Mouse (Mus musculus) Muller cell, postnatal 12 days (primary cell): ENCODE measurements around the gene Slc25a26.

Source experiments
- DNase-seq: peaks from one replicate; pipeline ENCODE4 v3.0.0-alpha.2; 2015; ENCODE audit errors: inconsistent ontology term

The Slc25a26 gene

DNA sequence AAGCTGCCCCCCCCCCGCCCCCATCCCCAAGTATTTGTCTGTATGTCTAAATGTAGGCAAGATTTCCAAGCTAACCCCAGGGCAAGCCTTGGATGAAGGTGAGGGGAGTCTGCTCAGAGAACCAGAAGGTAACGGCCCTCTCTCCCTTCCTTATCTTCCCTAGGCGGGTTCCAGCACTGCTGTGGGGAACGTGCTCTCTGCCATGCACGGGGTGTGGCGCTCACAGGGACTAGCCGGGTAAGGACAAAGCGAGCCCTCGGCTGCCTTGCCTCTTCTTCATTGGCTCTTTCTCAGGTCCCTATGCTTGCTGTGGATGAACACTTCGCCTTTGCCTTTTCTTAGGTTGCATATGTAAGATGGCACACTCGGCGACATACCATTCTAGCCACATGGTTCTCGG is 98.9 kb downstream of the Slc25a26 start:
- no peak for DNase-seq

- no peak for DNase-seq
Measured at GRCm38 (mm10) chr6:94601101-94601500, 101.0 kb downstream of the Slc25a26 start.

GRCm38 (mm10) chr6:94601811-94602210 is 101.7 kb downstream of the Slc25a26 start:
- DNase-seq, result no peak

- peak; percentile 95 for DNase-seq
Measured at GRCm38 (mm10) chr6:94604072-94604471, 103.9 kb downstream of the Slc25a26 start.

- no peak for DNase-seq
Measured at GRCm38 (mm10) chr6:94604546-94604945, 104.4 kb downstream of the Slc25a26 start.

DNA sequence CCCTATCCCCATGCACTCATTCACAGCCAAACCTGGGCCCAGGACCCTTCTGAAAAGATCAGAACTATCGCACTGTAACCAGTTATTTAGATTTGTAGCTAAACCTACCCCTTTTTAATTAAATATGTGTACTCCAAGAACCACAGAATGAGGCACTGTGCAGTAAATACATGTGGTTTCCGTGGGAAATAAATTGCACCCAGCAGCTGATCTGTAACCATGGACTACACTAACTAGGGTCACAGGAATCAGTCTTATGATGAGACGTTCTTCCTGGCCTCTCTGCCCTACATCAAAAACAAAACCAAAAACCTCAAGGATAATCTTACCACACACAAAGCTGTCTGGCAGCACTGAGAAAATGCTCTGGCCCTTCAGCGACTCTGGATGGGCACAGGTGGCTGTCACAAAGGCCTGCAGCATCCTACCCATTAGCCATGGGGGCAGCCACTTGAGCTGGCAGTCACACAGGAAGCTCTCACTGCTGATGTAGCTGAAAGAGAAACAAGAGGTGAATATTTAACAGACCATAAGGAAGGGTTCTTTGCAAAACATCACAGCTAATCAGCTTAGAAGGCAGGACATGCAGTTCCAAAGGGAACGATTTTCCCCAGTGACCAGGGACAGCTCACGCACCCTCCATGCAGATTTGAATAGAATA is 113.2 kb downstream of the Slc25a26 start:
- no peak for DNase-seq

DNA sequence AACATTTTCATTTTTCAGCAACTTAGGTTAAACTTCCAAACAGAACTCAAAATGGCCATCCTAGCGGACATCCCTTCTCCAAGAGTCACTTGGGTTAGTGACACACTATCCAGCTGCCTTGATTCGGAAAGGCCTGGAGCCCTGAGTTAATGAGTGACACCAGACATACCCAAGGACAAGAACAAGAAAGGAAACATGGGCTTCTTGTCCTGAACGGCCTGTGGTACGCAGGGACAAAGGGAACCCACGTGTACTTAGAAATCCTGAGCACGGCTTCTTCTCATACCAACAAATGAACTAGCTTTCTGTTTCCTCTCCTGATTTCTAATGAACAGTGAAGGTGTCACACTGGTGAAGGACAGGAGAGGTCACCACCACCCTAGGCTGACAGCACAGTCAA is 114.2 kb downstream of the Slc25a26 start:
- no peak for DNase-seq

DNA sequence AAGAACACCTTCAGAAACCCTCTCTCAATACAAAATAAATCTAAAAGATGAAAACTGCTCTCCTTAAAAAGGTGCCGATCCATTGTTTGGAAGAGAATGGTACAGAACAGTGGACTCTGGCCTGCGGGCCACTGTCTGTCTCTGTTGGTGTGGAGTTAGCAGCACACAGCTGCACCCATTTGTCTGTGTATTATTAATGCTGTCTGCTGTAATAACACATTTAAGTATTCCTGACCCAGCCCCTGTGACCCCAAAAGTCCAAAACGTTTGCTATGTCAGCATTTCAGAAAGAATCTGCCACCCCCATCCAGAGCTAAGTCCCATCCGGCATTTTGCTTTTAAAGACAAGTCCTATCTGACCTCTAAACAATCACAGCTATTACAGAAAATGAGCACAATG is 115.8 kb downstream of the Slc25a26 start:
- no peak for DNase-seq

- DNase-seq, result no peak
Measured at GRCm38 (mm10) chr6:94618671-94619070, 118.5 kb downstream of the Slc25a26 start.

DNA sequence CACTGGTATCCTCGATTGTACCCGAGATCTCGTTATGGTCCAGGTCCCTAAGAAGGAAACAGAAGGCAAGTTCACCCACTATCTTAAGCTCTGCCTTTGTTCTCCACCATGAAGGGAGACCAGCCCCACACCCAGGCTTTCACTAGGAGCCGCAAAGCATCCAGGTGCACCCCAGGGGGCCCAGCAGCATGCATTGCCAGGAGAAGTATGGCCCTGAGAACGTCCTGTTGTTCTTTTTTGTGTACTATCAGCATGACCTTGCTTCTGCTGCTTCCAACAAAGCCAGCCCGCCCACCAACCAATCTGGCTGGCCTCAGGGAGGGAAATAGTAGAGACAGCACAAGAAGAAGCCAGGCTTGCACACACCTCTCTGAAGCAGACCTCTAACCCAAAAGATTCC is 120.2 kb downstream of the Slc25a26 start:
- no peak for DNase-seq

GRCm38 (mm10) chr6:94620801-94621301 is 120.7 kb downstream of the Slc25a26 start:
- no peak for DNase-seq

DNA sequence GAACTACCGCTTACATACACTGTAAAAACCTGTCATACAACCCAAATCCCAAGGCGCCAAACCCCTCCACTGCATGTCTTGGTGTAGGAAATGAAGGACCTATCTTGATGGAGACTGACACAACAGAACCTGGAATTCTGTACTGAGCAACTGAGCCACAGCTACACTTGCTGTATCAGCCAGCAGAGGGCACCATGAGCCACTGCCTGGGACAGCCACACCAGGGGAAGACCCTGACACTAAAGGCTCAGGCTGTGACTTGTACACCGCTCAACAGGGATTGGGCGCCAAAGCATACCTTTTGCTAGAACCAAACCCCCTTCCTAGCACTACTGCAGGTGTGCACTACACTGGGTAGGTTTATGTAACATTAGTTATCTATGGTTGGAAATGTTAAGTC is 122.9 kb downstream of the Slc25a26 start:
- no peak for DNase-seq

- DNase-seq, result no peak
Measured at GRCm38 (mm10) chr6:94624543-94624942, 124.4 kb downstream of the Slc25a26 start.

- no peak for DNase-seq
Measured at GRCm38 (mm10) chr6:94625896-94626295, 125.8 kb downstream of the Slc25a26 start.

DNA sequence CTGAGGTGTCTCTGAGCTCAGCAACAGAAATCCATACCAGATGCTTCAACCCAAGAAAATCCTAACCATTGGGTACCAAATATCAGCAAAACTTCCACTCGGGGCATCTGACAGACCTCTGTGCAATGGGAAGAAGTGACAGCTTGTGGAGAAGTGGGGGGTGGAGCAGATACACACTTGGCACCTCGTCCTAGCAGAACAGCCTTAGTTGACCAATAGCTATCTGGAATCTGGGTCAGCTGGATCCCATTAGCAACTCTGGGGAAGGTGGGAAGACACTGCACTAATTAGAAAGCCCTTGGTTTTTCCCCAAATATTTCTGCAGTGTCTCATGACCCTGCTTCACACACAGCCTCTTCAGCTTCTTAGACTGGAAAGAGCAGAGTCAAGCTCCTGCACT is 126.7 kb downstream of the Slc25a26 start:
- DNase-seq, result peak; percentile 93

- DNase-seq, result peak; percentile 74
Measured at GRCm38 (mm10) chr6:94627714-94628595, 127.8 kb downstream of the Slc25a26 start.

GRCm38 (mm10) chr6:94628787-94629186 is 128.7 kb downstream of the Slc25a26 start:
- DNase-seq, result no peak

GRCm38 (mm10) chr6:94631051-94631778 is 131.1 kb downstream of the Slc25a26 start:
- peak; percentile 79 for DNase-seq

- DNase-seq, result no peak
Measured at GRCm38 (mm10) chr6:94631779-94632082, 131.6 kb downstream of the Slc25a26 start.

GRCm38 (mm10) chr6:94634274-94634673 is 134.1 kb downstream of the Slc25a26 start:
- no peak for DNase-seq

DNA sequence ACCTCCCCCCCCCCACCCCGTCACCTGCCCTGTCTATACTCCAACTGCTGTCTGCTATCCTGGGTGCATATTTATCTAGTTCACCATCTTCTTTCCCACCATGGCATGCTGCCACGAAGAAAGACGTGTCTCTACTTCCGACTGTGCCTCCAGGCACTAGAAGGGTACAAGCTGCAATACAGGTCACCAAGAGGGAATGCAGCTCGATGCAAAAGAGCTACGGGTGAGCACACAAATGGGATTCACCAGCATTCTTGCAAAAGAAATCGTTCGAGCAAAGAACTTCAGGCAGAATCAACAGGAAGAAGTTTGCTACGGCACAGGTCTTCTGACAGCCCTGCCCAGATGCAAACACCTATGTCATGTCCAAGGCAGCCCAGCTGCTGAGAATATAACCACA is 134.6 kb downstream of the Slc25a26 start:
- DNase-seq, result no peak

DNA sequence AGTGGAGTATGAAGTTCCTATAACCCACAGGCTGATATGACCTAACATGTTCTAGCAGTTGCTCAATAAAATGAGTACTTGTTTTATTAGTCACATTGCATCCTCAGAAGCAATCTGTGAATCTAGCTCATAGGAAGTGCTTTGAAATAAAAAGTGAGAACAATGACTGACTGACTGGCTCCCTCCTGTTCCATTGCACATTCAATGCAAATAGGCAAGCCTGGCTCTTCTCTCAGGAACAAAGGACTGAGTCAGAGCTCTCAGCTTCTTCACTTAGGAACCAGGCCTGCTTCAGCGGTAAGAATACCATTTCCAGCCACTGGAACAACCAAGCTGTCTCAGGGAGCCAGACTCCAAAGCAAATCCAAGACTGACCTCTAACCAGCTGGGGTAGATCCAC is 135.2 kb downstream of the Slc25a26 start:
- peak; percentile 87 for DNase-seq
